Mouse (Mus musculus) testis, postnatal 10 days (tissue): ENCODE measurements around the gene Thra.
"Not testable (repeated sequence)": the region's sequence is repeated elsewhere in the genome, so short reads cannot be mapped to it uniquely, and the experiment has no call there.

Experiments used
- DNase-seq: peaks from one replicate; pipeline ENCODE4 v3.0.0; 2021; ENCODE audit warnings: low spot score

Gene Thra

GRCm38 (mm10) chr11:98717904-98718303 is 22.5 kb upstream of the Thra start:
- DNase-seq, result peak; percentile 91

- no peak for DNase-seq
These were observed 19.7 kb upstream of the Thra start for GRCm38 (mm10) chr11:98720756-98721155.

GRCm38 (mm10) chr11:98721458-98722226 is 18.8 kb upstream of the Thra start:
- peak; percentile 70 for DNase-seq

- no peak for DNase-seq
These were observed 17.3 kb upstream of the Thra start for GRCm38 (mm10) chr11:98723098-98723497.

- DNase-seq, result no peak
These were observed 14.4 kb upstream of the Thra start for GRCm38 (mm10) chr11:98725926-98726506.

- DNase-seq, result peak; percentile 80
These were observed 11.3 kb upstream of the Thra start, which contains the start of gene Med24 for GRCm38 (mm10) chr11:98729119-98729588. Gene Med24 (minus strand): TSS chr11:98729435.

GRCm38 (mm10) chr11:98730727-98731126 is 9.7 kb upstream of the Thra start:
- DNase-seq, result no peak

GRCm38 (mm10) chr11:98731134-98731533 is 9.3 kb upstream of the Thra start:
- peak; percentile 58 for DNase-seq

- DNase-seq, result no peak
These were observed 6.4 kb upstream of the Thra start for GRCm38 (mm10) chr11:98734020-98734419.

GRCm38 (mm10) chr11:98735111-98735510 is 5.3 kb upstream of the Thra start:
- DNase-seq, result no peak

- no peak for DNase-seq
These were observed 4.3 kb upstream of the Thra start for GRCm38 (mm10) chr11:98736176-98736575.

- not testable (repeated sequence) for DNase-seq
These were observed 3.2 kb upstream of the Thra start for GRCm38 (mm10) chr11:98737220-98737619.

GRCm38 (mm10) chr11:98738428-98738911 is 2.0 kb upstream of the Thra start:
- DNase-seq, result peak; percentile 62

- no peak for DNase-seq
These were observed 1.5 kb upstream of the Thra start for GRCm38 (mm10) chr11:98738925-98739324.

- no peak for DNase-seq
These were observed 429 bp upstream of the Thra start for GRCm38 (mm10) chr11:98740026-98740392.

- DNase-seq, result no peak
These were observed 698 bp downstream of the Thra start for GRCm38 (mm10) chr11:98741051-98741620.

- peak; percentile 92 for DNase-seq
These were observed 1.4 kb downstream of the Thra start for GRCm38 (mm10) chr11:98741622-98742396.

GRCm38 (mm10) chr11:98742397-98743291 is 2.2 kb downstream of the Thra start:
- peak; percentile 89 for DNase-seq

- peak; percentile 84 for DNase-seq
These were observed 3.4 kb downstream of the Thra start for GRCm38 (mm10) chr11:98743655-98744345.

GRCm38 (mm10) chr11:98744456-98745019 is 4.1 kb downstream of the Thra start:
- DNase-seq, result no peak
